Mouse (Mus musculus): ENCODE data around the gene Lin52. TPM values are rescaled to one million over a fixed set of nuclear protein-coding genes. Genes with fewer than 3 reads are reported as not detected.

Gene Lin52
- polyA plus RNA-seq, 1 experiment = 13.7 TPM

DNA sequence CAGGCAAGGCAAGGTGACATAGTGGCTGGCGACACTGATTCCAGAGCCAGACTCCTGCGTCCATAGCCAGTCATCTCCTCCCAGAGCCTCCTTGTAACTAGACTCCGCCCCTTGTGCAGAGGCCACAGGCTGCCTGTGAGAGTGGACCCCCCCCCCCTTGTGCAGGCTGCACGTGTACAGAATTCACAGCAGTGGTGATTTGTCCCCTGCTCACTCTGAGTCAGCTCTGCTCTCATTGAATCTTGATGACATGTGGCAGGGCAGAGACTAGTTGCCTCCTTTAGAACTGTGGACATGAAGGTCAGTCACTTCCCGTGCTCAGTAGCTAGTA lies 127.2 kb downstream of the Lin52 start:
- no peak overlapping the region for H3K4me3 ChIP-seq (ENCODE audit: insufficient read depth, low read length)
- TF ChIP-seq POLR2A (IDR thresholded peaks at IDR 0.05; ENCODE audit: borderline replicate concordance, low read depth, low read length) = no peak
- TF ChIP-seq CTCF (IDR thresholded peaks at IDR 0.05; ENCODE audit: low read depth, low read length) = no peak
- H3K4me1 ChIP-seq (ENCODE audit: control insufficient read depth, insufficient read depth, low read length) = no peaks in the 10 kb centered on the region
- no peak overlapping the region for H3K27ac ChIP-seq (ENCODE audit: insufficient read depth, low read depth, low read length)

DNA sequence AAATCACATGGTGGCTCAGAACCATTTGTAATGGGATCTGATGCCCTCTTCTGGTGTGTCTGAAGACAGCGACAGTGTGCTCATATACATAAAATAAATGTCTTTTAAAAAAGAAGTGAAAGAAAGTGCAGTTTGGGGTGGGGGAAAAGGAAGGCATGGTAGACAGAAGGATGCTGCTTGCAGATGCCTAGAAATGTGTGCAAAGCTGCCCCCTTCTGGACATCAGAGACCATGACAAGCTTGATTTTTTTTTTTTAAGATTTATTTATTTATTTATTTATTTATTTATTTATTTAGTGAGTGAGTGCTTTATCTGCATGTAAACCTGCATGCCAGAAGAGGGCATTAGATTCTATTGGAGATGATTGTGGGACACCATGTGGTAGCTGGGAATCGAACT lies 130.1 kb downstream of the Lin52 start:
- Histone ChIP-seq H3K4me1 (ENCODE audit: control insufficient read depth, insufficient read depth, low read length) (no peaks in the 10 kb centered on the region), H3K4me3 (ENCODE audit: insufficient read depth, low read length) (no peak overlapping the region), H3K27ac (ENCODE audit: insufficient read depth, low read depth, low read length) (no peak overlapping the region)
- no peak for TF ChIP-seq CTCF (IDR thresholded peaks at IDR 0.05; ENCODE audit: low read depth, low read length)
- TF ChIP-seq POLR2A (IDR thresholded peaks at IDR 0.05; ENCODE audit: borderline replicate concordance, low read depth, low read length) = no peak

DNA sequence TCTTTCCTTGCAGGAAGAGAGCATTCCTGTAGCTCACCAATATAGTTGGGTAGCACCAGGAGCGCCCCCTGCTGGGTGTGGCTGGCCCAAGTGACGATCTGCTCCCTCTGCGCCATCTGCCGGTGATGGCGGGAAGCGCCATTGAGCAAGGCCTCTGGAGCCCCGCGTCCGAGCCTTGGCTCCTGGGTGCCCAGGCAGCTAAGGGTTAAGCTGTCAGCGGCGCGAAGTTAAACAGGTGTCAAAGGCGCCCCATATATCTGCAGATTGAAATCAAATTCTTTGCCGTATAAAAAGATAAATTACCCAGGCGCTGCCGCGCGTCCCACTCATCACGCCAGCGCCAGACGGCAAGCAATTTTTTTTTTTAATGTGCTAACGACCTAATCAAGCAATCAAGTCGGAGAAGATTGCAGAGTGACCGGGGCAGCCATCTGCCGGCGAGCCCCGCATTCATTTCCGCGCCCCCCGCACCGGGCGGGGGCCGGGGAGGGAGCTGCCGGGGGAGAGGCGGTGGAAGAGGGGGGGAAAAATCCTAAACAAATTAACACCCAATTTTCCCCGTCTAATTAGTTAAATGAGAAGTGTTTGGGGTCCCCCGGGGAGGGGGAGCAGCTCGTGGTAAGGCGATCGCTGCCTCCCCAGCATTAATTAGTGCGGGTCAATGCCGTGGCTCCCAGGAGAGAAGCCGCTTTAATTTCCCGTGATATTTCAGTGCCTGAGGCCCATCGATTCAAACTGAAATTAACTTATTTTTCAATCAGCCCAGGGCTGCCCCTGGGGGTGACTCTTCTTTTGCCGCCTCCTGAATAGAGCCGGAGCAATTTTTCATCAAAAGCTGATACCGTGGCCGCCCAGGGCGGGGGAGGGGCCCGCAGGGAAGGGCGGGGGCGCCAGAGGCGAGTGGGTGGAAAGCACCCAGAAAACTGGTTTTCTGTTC lies 138.9 kb downstream of the Lin52 start:
- Histone ChIP-seq H3K4me1 (ENCODE audit: control insufficient read depth, insufficient read depth, low read length) (no peaks in the 10 kb centered on the region), H3K27ac (ENCODE audit: insufficient read depth, low read depth, low read length) (no peak overlapping the region), H3K4me3 (ENCODE audit: insufficient read depth, low read length) (peak overlapping the region; percentile 60)
- TF ChIP-seq CTCF (IDR thresholded peaks at IDR 0.05; ENCODE audit: low read depth, low read length) (peak; percentile 99), POLR2A (IDR thresholded peaks at IDR 0.05; ENCODE audit: borderline replicate concordance, low read depth, low read length) (no peak)

Other genes starting within 250 kb of the Lin52 start
- gene Elmsan1, start 232.5 kb upstream of the Lin52 start, polyA plus RNA-seq (2012; ENCODE audit: insufficient read depth, insufficient read length, missing spikeins) = 26.6 and 33.7 TPM in 2 replicates
- gene Ptgr2, start 166.2 kb upstream of the Lin52 start, polyA plus RNA-seq (2012; ENCODE audit: insufficient read depth, insufficient read length, missing spikeins) = 46.7 and 50.7 TPM in 2 replicates
- 26.3 and 27.3 TPM in 2 replicates for gene Zfp410, start 134.6 kb upstream of the Lin52 start, polyA plus RNA-seq (2012; ENCODE audit: insufficient read depth, insufficient read length, missing spikeins)
- 7.1 and 10.5 TPM in 2 replicates for gene Coq6, start 89.8 kb upstream of the Lin52 start, polyA plus RNA-seq (2012; ENCODE audit: insufficient read depth, insufficient read length, missing spikeins)
- gene Fam161b, start 89.6 kb upstream of the Lin52 start, polyA plus RNA-seq (2012; ENCODE audit: insufficient read depth, insufficient read length, missing spikeins) = 0.64 TPM in 2 replicates
- 14.2 and 18.7 TPM in 2 replicates for gene Entpd5, start 42.4 kb upstream of the Lin52 start, polyA plus RNA-seq (2012; ENCODE audit: insufficient read depth, insufficient read length, missing spikeins)
- 0.90 and 1.2 TPM in 2 replicates for gene Bbof1, start 42.4 kb upstream of the Lin52 start, polyA plus RNA-seq (2012; ENCODE audit: insufficient read depth, insufficient read length, missing spikeins)
- 17.9 and 18.2 TPM in 2 replicates for gene Rnf113a2, start 34.2 kb upstream of the Lin52 start, polyA plus RNA-seq (2012; ENCODE audit: insufficient read depth, insufficient read length, missing spikeins)
- 15.0 and 18.3 TPM in 2 replicates for gene Aldh6a1, start 418 bp upstream of the Lin52 start, polyA plus RNA-seq (2012; ENCODE audit: insufficient read depth, insufficient read length, missing spikeins)
- not detected in 2 replicates for gene Vsx2, start 118.3 kb downstream of the Lin52 start, polyA plus RNA-seq (2012; ENCODE audit: insufficient read depth, insufficient read length, missing spikeins)
- 12.6 and 18.6 TPM in 2 replicates for gene Abcd4, start 166.0 kb downstream of the Lin52 start, polyA plus RNA-seq (2012; ENCODE audit: insufficient read depth, insufficient read length, missing spikeins)
- not detected in 2 replicates for gene Vrtn, start 189.6 kb downstream of the Lin52 start, polyA plus RNA-seq (2012; ENCODE audit: insufficient read depth, insufficient read length, missing spikeins)
- not detected in 2 replicates for gene Syndig1l, start 247.4 kb downstream of the Lin52 start, polyA plus RNA-seq (2012; ENCODE audit: insufficient read depth, insufficient read length, missing spikeins)

All from bone marrow macrophage, adult 2 months (primary cell).